Mouse (Mus musculus): ENCODE measurements around the gene Rpl6.

DNA sequence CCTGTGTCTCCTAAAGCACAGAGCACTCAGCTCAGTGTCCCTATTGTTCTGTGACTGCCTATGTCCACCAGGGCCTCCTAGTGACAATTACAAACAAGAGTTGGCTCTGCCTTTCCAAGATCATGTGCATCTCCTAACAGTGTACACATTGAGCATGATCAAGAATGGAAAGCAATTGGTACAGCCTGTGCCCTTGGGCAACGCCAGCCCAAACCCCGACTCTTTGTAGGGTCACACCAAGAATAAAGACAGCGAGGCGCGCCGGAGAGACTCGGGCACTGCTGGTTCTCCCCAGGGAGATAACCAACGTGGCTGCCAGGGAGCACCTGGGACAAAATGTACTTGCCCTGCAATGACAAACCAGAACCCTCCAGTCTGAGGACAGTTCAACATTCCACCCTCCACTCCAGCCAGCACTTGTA is 16.7 kb upstream of the Rpl6 start:
- no peak for TF ChIP-seq CTCF (IDR thresholded peaks at IDR 0.05; ENCODE audit: low read depth)
- TF ChIP-seq EP300 (IDR thresholded peaks at IDR 0.05; ENCODE audit: low read depth): no peak
